Mouse (Mus musculus) CD4-positive helper T cell, adult 2 months (primary cell): ENCODE results near the gene Plxdc1.

Experiments
- DNase-seq: peaks from one replicate; pipeline ENCODE4 v3.0.0-alpha.2; 2012; ENCODE audit warnings: low read depth, missing footprints, low spot score

Plxdc1 gene

DNA sequence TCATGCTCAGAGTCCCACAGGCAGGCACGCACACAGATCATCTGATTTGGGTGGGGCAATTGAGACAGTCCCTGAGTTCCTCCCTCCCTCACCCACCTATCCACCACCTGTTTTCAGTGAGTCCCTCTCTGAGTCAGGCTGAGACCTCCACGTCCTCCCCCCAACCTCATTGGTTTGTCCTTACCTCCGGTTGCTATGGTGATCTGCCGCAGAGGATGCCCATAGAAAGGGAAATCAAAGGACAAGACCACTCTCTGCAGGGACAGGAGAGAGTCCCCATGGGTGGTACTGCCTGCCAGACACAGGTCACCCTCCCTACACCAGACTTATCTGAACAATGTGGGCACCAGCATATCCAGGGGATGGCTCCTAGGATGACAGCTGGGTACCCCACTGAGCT is 30.3 kb downstream of the Plxdc1 start:
- peak; percentile 50 for DNase-seq

DNA sequence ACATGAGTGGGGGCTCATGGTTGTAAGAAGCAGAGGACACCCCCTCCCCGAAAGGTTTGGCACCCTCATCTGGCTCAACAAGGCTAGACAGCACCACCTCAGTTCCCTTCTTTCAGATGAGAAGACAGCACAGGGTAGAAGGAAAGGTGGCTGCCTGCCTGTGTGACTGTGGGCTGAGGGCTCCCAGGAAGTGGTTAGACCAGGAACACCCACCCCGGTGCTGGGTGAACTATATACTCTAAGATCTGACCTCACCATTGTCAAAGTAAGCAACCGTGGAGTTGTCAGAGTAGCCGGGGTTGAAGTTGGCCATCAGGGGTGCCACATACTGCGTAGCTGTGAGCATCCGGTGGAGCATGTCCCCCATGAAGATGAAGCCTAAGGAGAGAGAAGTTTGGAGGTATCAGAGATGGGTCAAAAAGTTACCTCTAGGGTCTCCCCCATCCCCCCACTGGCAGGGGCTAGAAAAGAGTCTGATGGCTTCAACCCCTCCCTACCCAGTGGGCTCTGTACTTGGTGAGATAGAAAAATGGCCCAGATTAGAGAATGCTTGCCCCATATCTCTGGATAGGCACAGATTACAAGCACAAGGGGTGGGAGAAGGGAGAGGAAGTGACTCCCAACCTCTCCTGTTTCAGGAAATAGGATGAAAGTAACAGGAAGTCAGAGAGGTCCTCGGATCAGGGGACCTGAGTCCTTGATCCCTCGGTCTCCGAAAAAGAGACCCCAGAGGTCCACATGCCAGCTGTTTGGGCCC is 30.9 kb downstream of the Plxdc1 start:
- peak; percentile 78 for DNase-seq

DNA sequence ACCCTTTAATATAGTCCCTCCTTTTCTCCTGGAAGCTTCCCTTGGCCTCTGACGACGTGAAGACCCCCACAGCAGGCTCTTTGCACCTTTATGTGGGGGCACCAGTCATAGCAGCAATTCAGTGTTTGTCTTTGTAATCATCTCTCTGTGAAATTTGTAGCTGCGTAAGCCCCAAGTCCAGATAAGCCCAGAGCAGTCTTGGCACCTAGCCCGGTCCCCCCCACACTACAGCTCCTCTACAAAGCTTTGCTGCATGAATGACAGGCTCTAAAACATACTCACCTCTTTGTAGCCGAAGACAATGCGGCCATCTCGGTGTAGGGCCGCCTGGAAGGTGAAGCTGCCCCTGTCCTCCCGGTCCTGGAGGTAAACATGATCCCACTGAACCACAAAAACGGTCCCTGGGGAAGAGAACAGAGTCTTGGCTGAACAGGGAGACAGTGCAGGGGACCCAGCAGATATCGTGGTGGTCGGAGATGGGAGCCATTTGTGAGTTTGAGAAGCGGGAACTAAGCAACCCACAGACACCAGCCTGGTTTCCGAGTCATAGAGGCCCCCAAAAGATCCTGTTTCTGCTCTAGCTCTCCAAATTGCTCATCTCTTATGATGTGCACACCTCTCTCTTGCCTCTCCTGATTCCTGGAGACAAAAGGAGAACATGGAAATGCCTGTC is 31.6 kb downstream of the Plxdc1 start:
- DNase-seq = peak; percentile 20

DNA sequence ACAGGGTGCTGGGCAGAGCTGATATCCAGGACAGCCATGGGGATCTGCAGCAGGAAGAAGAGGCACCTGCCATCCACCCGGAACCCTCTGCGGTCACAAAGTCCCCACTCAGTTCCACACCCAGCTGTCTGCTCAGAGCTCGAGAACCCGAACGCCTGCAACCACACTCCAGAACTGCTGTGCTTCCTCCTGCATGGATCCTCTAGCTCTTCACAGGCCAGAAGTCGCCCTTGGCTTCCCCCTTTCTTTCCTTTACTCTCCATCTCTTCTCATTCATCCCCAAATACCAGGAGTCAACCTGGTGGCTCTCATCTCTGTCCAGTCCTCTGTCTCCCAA is 32.3 kb downstream of the Plxdc1 start:
- DNase-seq = no peak

DNA sequence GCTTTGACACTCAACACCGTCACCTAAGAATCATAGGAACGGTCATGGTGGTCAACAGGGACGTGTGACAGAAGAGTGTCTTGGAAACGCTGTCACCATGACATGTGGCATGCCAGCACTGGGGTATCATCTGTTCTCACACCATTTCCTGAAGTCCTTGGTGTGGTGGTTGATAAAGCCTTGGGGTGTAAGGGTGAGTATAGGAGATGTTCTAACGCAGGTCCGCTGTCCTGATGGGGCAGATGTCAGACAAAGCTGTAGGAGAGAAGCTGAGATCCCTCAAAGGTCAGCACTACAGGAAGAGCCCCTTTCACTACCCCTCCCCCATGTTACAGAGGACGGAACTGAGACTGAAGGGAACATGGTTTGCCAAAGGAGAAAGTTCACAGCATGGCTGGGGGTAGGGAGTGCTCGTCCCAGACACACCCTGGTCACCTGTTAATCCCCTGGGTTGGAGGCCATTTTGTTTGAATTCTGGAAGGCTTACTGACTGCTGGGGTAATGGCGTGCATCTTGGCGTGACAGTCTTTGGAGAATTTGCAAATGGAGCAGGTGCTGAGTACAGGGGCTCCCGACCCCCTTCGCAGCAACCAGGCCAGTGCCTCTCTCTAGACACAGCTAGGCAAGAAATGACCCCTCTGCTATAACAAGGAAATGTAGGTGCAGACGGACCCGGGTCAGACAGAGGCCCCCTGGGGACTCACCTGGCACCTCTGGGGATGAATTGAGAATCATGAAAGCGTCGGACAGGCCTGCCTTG is 32.9 kb downstream of the Plxdc1 start:
- DNase-seq = no peak

DNA sequence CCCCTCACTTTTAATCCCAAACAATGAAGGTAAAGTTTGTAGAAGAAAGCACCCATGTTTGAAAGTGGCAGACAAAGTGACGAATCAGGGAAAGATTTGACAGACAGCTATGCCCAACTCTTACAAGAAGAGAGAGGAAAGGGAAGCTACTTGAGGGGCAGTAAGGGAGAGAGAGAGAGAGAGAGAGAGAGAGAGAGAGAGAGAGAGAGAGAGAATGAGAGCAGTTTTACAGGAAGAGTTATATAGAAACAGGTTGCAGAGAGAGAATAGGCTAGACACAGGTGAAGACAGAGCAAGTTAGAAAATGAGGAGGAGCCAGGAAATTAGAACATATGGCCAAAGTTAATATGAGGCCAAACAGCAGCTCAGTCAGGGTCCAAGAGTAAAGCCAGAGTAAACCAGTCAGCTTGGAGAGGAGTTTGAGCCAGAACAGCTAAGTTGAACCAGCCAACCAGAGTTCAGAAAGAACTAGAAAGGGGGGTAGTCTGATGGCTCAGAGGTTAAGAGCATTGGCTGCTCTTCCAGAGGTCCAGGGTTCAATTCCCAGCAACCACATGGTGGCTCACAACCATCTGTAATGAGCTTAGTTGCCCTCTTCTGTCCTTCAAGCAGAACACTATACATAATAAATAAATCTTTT is 33.8 kb downstream of the Plxdc1 start:
- no peak for DNase-seq

DNA sequence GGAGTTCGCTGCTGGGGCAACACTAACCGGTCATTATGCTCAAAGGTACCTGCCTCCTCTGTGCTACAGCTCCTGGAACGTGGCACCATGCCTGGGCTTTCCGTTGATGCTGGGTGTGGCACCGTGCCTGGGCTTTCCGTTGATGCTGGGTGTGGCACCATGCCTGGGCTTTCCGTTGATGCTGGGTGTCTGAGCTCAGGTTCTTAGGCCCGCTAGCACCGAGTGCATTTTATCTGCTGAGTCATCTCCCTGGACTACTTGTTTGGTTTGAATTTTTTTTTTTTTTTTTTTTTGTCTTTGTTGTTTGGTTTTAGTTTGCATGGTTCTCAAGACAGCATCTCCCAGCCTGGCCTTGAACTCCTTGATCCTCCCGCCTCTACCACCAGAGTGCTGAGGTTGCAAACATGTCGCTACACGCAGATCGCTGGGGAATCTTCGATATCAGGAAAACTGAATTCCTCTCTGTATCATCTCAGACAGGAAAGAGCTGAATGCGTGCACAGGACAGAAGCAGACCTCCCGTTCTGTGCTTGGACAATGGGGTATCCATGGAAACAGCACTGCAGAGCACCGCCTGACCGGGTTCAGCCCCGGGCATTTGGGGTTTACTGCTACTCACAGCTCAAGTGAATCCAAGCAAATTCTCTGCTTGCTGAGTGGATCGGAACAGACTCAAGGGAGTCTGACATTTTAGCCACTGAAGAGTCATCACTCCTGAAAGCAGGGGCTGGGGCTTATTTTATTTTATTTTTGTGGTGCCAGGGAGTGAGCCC is 36.4 kb downstream of the Plxdc1 start:
- DNase-seq = peak; percentile 81

DNA sequence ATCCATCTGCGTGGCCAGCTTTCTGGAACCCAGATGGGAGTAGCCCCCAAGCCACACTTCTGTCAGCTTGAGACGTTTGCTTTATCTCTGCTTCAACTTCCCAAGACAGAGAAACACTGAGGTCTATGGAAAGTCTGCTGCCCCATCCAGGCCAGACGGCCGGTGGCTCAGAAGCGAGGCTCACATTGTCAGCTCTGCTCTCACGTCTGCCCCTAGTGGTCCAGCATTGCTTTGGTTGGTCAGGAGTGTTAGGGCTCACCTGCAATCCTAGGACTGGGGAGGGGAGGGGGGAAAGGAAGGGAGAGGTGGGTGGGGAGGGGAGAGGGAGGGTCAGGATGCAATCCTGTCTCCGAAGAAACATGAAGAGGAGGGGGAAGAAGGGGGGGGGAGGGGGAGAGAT is 38.8 kb downstream of the Plxdc1 start:
- DNase-seq = peak; percentile 63

DNA sequence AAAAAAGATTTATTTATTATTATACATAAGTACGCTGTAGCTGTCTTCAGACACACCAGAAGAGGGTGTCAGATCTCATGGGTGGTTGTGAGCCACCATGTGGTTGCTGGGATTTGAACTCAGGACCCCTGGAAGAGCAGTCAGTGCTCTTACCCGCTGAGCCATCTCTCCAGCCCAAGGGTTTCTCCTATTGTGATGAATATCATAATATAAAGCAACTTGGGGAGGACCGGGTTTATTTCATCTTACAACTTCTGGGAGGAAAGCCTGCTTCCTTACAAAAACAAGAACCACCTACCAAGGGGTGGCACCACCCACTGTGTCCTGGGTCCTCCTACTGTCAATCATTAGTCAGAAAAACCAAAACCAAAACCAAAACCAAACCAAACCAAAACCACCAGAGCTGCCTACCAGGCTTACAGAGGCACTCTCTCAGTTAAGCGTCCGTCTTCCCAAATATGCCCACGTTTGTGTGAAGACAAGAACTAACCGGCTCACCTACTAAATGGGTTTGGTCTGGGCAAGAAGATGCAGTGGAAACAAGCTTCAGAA is 40.4 kb downstream of the Plxdc1 start:
- peak; percentile 83 for DNase-seq

DNA sequence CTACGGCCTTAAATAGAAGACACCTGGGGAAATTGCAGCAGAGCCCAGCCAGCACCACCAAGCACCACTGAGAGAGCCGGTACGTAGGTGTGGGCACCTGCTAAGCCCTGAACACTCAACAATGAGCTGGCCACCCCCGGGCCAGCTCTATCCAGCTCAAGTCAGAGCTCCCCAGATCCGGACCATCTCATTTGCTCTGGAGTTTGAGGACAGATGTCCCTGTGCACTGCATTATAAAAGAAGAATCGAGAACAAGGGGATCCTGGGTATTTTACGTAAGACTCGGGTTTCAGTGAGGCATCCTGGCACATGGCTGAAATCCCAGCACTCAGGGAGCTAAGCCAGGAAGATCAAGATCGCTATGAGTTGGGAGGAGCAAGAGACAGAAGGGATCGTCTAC is 41.2 kb downstream of the Plxdc1 start:
- DNase-seq = no peak

DNA sequence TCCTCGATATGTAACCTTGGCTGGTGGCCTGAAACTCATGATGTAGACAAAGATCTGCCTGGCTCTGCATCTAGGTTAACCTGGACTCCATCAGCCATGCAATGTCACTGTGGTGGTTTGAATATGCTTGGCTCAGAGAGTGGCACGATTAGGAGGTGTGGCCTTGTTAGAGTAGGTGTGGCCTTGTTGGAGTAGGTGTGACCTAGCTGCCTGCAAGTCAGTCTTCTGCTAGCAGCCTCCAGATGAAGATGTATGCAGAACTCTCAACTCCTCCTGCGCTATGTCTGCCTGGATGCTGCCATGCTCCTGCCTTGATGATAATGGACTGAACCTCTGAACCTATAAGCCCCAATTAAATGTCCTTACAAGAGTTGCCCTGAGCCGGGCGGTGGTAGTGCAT is 43.0 kb downstream of the Plxdc1 start:
- DNase-seq = peak; percentile 53

DNA sequence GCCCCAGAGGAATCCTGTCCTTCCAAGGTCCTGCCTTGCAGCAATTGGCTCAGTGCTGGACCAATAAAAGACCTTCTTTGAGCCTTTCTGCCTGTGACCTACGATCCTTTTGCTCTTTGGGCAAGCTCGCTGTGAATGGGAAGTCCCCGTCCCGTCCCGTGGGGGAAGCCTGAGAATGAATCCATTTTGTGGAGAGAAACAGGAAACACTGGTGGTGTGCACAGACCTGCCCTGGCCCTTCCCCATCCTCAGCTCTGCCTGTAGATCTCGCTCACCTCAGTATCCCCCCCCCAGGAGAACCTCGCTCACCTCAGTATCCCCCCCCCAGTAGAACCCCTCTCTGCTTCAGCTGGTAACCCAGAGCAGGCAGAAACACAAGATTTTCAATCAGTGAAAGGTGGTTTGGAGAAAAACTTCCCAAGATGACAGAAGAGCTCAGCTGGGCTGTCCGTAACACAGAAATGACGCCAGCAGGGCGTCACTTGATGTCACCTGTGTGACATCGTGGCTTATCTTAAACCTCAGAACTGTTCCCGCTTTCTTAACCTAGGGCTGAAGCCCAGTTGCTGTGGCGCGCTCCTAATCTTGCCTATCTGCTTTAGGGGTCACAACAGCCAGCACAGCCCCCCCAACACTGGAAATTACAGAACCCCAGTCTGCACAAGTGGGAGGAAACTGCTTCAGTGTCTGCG is 43.7 kb downstream of the Plxdc1 start:
- peak; percentile 57 for DNase-seq

DNA sequence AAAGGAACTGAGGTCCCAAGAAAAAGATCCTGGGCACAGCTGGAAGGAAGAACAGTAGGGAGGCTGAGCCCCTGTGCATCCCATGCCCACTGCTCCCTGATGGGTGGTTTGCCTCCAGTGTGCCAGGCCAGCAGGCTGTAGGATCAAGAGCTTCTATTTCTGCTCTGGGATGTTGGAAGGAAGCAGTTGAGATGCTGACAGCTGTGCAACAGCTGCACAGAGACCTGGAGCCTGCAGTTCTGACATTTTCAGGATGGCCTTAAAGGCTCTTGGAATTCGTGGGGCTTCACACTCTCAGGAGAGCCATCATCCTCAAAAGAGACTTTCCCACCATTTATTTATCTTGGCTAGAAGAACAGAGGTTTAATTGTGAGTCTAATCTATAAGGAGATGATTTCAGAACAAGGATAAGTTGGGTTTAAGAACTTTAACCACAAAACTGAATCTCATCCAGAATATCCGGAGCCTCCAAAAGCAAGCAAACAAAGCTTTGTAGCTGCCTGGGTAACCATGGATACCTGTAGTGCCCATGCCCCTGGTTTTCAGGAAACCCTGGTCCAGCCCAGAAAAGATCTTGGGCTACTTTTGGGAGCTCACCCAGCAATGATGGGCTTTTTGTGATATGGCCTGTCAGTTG is 48.7 kb downstream of the Plxdc1 start:
- no peak for DNase-seq

DNA sequence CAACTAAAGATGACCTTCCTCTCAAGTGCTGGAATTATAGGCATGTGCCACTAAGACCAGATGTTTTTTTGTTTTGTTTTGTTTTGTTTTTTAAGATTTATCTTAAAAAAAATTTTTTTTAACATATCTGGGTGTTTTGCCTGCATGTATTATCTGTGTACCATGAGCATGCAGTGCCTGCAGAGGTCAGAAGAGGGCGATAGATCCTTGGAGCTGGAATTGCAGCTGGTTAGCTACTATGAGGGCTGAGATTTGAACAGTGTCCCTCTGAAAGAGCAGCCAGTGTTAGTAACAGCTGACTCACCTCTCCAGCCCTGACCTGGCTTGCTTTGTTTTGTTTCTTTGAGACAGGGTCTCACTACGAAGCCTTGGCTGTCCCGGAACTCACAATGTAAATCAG is 49.5 kb downstream of the Plxdc1 start:
- peak; percentile 79 for DNase-seq

DNA sequence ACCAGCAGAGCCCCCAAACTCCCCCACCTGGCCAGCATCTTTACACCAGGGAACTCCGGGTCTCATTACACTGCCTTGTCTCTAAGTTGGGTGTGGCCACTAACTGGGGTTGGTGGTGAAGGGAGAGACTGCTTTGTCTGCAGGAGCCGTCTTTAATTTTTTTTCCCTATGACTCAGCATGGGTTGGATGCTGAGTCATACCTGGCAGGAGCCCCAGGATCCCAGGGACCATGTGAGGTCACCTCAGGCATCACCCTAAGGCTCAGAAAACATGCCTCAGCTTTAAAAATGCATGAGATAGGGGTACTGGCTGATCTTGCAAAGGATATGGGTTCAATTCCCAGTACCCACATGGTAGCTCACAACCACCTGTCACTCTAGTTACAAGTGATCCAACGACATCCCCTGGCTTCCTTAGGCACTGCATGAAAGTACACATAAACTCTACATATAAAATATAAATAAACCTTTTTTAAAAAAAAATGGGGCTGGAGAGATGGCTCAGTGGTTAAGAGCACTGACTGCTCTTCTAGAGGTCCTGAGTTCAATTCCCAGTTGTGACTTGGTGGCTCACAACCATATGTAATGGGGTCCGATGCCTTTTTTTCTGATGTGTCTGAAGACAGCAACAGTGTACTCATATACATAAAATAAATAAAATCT is 50.2 kb downstream of the Plxdc1 start:
- DNase-seq = peak; percentile 59

DNA sequence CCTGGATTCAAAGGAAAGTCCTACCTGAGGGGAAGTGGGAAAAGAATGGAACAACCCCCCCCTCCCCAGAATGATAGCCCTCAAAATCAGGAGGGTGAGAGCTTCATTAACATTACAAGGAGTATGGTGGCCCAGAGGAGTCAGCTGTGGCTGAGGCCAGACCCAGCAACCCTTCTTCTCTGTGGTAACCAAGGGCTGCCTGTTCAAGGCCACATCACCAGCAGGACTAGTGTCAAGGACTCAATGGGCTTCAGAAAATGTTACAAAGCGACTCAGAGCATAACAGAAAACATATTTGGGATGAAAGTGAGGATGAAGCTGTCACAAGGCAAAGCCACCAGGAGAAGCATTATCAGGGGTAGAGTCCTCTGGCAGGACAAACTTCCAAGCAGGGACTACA is 52.7 kb downstream of the Plxdc1 start:
- DNase-seq = no peak

DNA sequence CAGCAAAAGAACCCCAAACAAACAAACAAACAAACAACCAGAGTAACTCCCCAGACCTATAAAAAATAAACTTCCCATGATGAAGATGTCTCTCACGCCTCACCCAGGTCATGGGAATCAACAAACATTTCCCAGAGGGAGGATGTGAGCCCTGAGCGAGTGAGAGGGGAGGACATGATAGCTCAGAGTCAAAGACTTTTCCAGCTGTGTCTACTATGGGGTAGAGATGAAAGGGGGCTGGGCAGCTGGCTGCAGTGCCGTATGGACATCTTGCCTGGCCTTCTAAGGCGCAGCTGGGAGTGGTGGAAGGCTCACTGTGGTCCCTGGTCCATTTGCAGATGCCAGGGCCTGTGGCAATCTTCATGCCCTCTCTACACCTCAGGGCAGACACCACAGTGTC is 57.3 kb downstream of the Plxdc1 start:
- no peak for DNase-seq

DNA sequence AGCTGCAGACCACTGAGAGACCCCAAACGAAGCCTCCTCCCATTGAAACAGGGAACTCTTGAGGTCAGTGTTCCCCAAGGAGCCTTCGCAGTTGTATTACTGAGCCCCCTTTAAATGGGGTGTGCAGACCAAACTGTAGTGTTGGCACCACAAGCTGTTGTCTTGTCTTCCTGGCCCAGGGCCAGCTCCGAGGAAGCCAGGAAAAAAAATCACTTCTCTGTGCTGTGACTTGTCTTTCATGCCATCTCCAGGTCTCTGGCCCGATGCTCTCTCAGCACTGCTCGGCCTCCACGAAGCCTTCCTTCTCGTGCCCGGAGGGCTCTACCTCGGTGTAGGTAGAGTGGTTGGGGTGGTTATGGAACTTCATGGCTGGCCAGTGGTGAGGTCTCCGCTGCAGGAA is 62.0 kb downstream of the Plxdc1 start:
- DNase-seq = no peak

DNA sequence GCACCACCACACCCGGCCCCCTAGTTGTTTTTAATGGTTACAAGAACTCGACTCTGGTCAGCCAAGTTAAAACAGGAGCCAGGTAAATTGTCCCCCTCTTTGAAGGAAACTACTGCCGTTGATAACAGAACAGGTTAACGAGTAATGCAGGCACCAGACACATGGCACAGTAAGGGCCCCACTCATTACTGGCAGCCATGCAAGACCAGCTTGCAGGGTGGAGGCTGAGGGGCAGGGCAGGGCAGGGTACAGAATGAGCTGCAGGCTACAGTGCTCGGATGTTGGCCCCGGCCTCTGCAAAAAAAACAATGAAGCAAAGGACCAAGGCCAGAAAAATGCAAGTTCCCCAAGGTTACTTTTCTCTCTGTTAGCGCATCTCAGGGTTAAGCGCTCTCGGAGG is 62.6 kb downstream of the Plxdc1 start:
- DNase-seq = no peak
